Mouse (Mus musculus) CH12.LX (cell line): ENCODE data around the gene Dck.

Experiments
- CTCF ChIP-seq, 2 experiments: IDR thresholded peaks in 1 of 2; conservative IDR thresholded peaks in 1 of 2; 2 replicates each; pipeline ENCODE4 v1.5.1; 2011 to 2012; ENCODE audit warnings: low read depth in 2 of 2, low read length in 2 of 2, improper control_type of control experiment in 1 of 2, inconsistent platforms in 1 of 2, mild to moderate bottlenecking in 1 of 2, moderate library complexity in 1 of 2
- IRF4 ChIP-seq: IDR thresholded peaks from 2 replicates; pipeline ENCODE4 v1.6.1; 2014; ENCODE audit warnings: low read depth, mild to moderate bottlenecking, inconsistent platforms, low read length, improper control_type of control experiment
- JUND ChIP-seq: conservative IDR thresholded peaks from 2 replicates; pipeline ENCODE4 v1.6.1; 2011; ENCODE audit warnings: low read depth, low read length, improper control_type of control experiment
- POLR2A ChIP-seq: IDR thresholded peaks from 2 replicates; pipeline ENCODE4 v1.6.1; 2011; ENCODE audit warnings: low read depth, mild to moderate bottlenecking, improper control_type of control experiment, low read length
- POLR2AphosphoS2 ChIP-seq: IDR thresholded peaks from 2 replicates; pipeline ENCODE4 v1.6.1; 2011; ENCODE audit warnings: low read depth, low read length, improper control_type of control experiment
- RCOR1 ChIP-seq: conservative IDR thresholded peaks from 2 replicates; pipeline ENCODE4 v1.6.1; 2012; ENCODE audit warnings: low read depth, mild to moderate bottlenecking, inconsistent platforms, low read length, improper control_type of control experiment
- ZC3H11A ChIP-seq: IDR thresholded peaks from 2 replicates; pipeline ENCODE4 v1.6.1; 2012; ENCODE audit warnings: low read depth, mild to moderate bottlenecking, inconsistent platforms, low read length, improper control_type of control experiment
- ZKSCAN1 ChIP-seq: IDR thresholded peaks from 2 replicates; pipeline ENCODE4 v1.6.1; 2012; ENCODE audit warnings: low read depth, inconsistent platforms, low read length, improper control_type of control experiment, borderline replicate concordance
- ZNF384 ChIP-seq: IDR thresholded peaks from 2 replicates; pipeline ENCODE4 v1.6.1; 2012; ENCODE audit warnings: low read depth, low read length, improper control_type of control experiment, inconsistent platforms

- TF ChIP-seq ZC3H11A, result no peak
- TF ChIP-seq CTCF (conservative IDR thresholded peaks at IDR 0.05 in 1 of 2, IDR thresholded peaks at IDR 0.05 in 1 of 2; ENCODE audit: low read depth in 2 of 2, low read length in 2 of 2), result no peak
- no peak for TF ChIP-seq JUND
- no peak for TF ChIP-seq POLR2A
- TF ChIP-seq ZKSCAN1, result no peak
- TF ChIP-seq POLR2AphosphoS2, result no peak
- TF ChIP-seq IRF4, result no peak
- no peak for TF ChIP-seq ZNF384
- TF ChIP-seq RCOR1, result no peak
These were observed 28.9 kb downstream of the Dck start for GRCm38 (mm10) chr5:88793676-88794075.
